Mouse (Mus musculus): Measurements from ENCODE around the gene Glt6d1.

Gene Glt6d1

GRCm38 (mm10) chr2:25797635-25798034, 18.0 kb downstream of the Glt6d1 start:
- CTCF ChIA-PET = interaction anchor here (0.5 to 1.1 kb wide), 3 partner anchors 144 to 1610 kb away, joined by 4 to 14 read pairs (median 4); no protein-coding TSS in a partner anchor

- CTCF ChIA-PET = no interaction called here
These were observed 26.6 kb downstream of the Glt6d1 start for GRCm38 (mm10) chr2:25789092-25789491.

GRCm38 (mm10) chr2:25785573-25786322, 29.9 kb downstream of the Glt6d1 start:
- CTCF ChIA-PET = no interaction called here

GRCm38 (mm10) chr2:25781957-25782356, 33.7 kb downstream of the Glt6d1 start, which contains the start of gene Gm13539:
Gm13539 (plus strand) TSS chr2:25782257.
- CTCF ChIA-PET = no interaction called here

- CTCF ChIA-PET = no interaction called here
These were observed 34.7 kb downstream of the Glt6d1 start for GRCm38 (mm10) chr2:25780921-25781320.

GRCm38 (mm10) chr2:25779076-25779475, 36.6 kb downstream of the Glt6d1 start:
- CTCF ChIA-PET = no interaction called here

GRCm38 (mm10) chr2:25776717-25777116, 38.9 kb downstream of the Glt6d1 start, which contains the start of gene Lcn11:
Lcn11 (plus strand) TSS chr2:25777017.
- CTCF ChIA-PET = no interaction called here

GRCm38 (mm10) chr2:25775991-25776390, 39.7 kb downstream of the Glt6d1 start:
- CTCF ChIA-PET = no interaction called here

- CTCF ChIA-PET = no interaction called here
These were observed 41.0 kb downstream of the Glt6d1 start for GRCm38 (mm10) chr2:25774640-25775039.

GRCm38 (mm10) chr2:25773507-25773906, 42.1 kb downstream of the Glt6d1 start:
- CTCF ChIA-PET = no interaction called here

- CTCF ChIA-PET = no interaction called here
These were observed 47.9 kb downstream of the Glt6d1 start for GRCm38 (mm10) chr2:25767764-25768163.

- CTCF ChIA-PET = no interaction called here
These were observed 50.4 kb downstream of the Glt6d1 start, which contains the start of gene Lcn3 for GRCm38 (mm10) chr2:25765269-25765668. Lcn3 (plus strand) TSS chr2:25765569.

- CTCF ChIA-PET = no interaction called here
These were observed 57.5 kb downstream of the Glt6d1 start for GRCm38 (mm10) chr2:25758064-25758625.

GRCm38 (mm10) chr2:25754201-25754600, 61.4 kb downstream of the Glt6d1 start:
- CTCF ChIA-PET = interaction anchor here (0.7 kb wide), 1 partner anchor 12 kb away, joined by 8 read pairs; no protein-coding TSS in a partner anchor
